Mouse (Mus musculus): ENCODE measurements around the gene Mmp28.

DNA sequence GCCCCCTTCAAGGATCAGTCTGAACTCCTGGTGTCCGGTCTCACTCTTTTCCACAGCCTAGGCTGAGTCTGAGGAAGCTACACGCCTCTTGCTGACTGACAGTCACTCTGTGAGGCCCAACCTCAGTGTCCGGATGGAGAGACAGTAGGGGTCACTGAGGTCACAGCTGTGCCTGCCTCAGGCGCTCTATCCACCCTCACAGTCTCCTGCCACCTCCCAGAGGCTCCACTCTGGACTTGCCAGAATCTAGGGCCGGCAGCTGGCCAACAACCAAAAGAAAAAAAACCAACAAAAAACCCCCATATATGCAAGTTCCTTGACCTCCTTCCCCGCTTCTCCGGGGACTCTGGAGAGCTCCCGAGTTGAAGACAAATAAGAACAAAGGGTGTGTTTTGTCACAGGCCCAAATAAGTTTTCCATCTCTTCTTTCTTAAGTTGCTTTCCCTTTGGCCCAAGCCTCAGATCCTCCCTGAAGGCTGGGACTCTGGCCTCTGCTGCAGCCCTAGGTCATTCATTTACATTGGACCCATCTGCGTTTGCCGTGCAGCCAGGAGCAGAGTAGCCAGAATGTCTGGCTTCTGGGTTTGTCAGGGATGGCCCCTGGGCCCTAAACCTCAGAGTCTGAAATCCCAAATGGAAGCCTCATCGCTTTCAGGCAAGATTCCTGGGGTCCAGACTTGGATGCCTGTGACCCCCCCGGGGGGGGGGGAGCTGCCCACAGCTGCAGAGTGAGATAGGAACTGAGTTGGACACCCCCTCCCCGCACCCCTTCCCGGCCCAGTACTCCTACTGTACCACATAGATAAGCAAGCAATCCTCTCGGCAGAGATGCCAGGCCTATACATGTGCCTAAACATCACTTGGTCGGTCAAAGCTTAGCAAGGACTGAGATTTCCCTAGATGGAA is 14.6 kb downstream of the Mmp28 start:
- no peak for TF ChIP-seq CTCF (IDR thresholded peaks at IDR 0.05; ENCODE audit: borderline replicate concordance, insufficient read depth, low read length)
- TF ChIP-seq POLR2A (IDR thresholded peaks at IDR 0.05; ENCODE audit: low read depth, low read length), result no peak

Measured in embryonic fibroblast, embryonic 13.5 days (primary cell).